Mouse (Mus musculus) liver, adult 2 months (tissue): ENCODE measurements at regions not wholly inside any gene's neighbourhood (a gene's known extent, or its start where the extent isn't known, plus 50 kb on each side); places are given as distances from the start of the nearest gene placed in this dataset.

Experiments used
- CTCF ChIP-seq: fragments of 200-500 bp; IDR thresholded peaks from 2 replicates; pipeline ENCODE4 v1.5.1; 2011; ENCODE audit warnings: low read depth, low read length, control low read depth
- POLR2A ChIP-seq: fragments of 200-500 bp; IDR thresholded peaks from 2 replicates; pipeline ENCODE4 v1.6.1; 2011; ENCODE audit warnings: low read length, control low read depth; ENCODE audit not compliant: insufficient read depth; ENCODE audit errors: extremely low read depth

DNA sequence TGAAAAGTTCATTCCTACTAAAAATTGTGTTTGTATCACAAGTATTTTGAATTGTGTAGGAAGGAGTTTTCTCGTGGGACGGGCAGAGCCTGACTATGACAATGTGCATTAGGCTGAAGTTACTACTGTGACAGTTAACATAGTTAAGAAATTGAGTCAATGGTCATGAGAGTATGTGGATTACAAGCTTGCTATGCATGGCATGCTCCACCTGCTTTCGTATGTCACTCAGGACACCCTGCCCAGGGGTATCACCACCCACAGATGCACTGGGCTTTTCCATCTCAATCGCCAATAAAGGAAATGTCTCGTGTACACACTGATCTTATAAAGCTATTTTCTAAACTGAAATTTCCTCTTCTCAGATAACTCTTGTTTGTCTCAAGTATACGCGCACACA, 1354.8 kb upstream of the Pcdh20 start:
- TF ChIP-seq POLR2A (no peak), CTCF (no peak)
